Mouse (Mus musculus): ENCODE results near the gene Glb1l. TPM values are rescaled to one million over a fixed set of nuclear protein-coding genes. Genes with fewer than 3 reads are reported as not detected.

Gene Glb1l
- total and polyA plus RNA-seq, 3 experiments, result 2.4 to 10.8 (median 3.6) TPM

- Histone ChIP-seq H3K27ac (ENCODE audit: insufficient read depth, low read depth) (no peak overlapping the region), H3K36me3 (replicated peaks in 1 of 2; ENCODE audit: control insufficient read depth in 1 of 2, insufficient read depth in 1 of 2, low read length in 1 of 2) (peaks cover 33 to 59% of the 10 kb centered on the region in 2 experiments), H3K4me3 (replicated peaks in 1 of 3; ENCODE audit: low read depth in 2 of 3, low read length in 2 of 3, poor library complexity in 1 of 3) (no peak overlapping the region), H3K4me1 (ENCODE audit: control insufficient read depth in 1 of 2, insufficient read depth in 2 of 2) (peaks cover 7 to 27% of the 10 kb centered on the region in 2 experiments), H3K27me3 (replicated peaks) (no peaks in the 10 kb centered on the region), H3K9ac (ENCODE audit: insufficient read depth, low read depth) (no peak overlapping the region), H3K79me2 (replicated peaks; ENCODE audit: control insufficient read depth, extremely low read depth, insufficient read depth, poor library complexity, severe bottlenecking) (no peaks in the 10 kb centered on the region; the same call in 1 of the 2 replicates), H3K4me2 (ENCODE audit: insufficient read depth, low read depth, poor library complexity, severe bottlenecking) (no peak overlapping the region), H3K9me3 (replicated peaks; ENCODE audit: low read length) (no peaks in the 10 kb centered on the region)
- in situ Hi-C loops (cut with MboI; ENCODE audit: low pct_ligation_motif_present, low pct_unique_long_range_greater_than_20kb, low sequenced_read_pairs), result no loop called here
- DNase-seq (ENCODE audit: extremely low read depth), result no peak
- TF ChIP-seq MXI1 (IDR thresholded peaks at IDR 0.05; ENCODE audit: low read depth, low read length), result no peak
- no peak for TF ChIP-seq MAZ (IDR thresholded peaks at IDR 0.05; ENCODE audit: low read depth, low read length)
- TF ChIP-seq JUN (IDR thresholded peaks at IDR 0.05; ENCODE audit: insufficient read depth, low read depth, low read length), result no peak
- TF ChIP-seq UBTF (IDR thresholded peaks at IDR 0.05; ENCODE audit: low read depth, low read length), result no peak
- TF ChIP-seq ELF1 (IDR thresholded peaks at IDR 0.05; ENCODE audit: low read depth, low read length), result no peak
- TF ChIP-seq ZKSCAN1 (IDR thresholded peaks at IDR 0.05; ENCODE audit: borderline replicate concordance, low read depth, low read length), result no peak
- no peak for TF ChIP-seq ZMIZ1 (IDR thresholded peaks at IDR 0.05; ENCODE audit: low read depth, low read length)
- no peak for TF ChIP-seq CTCF (conservative IDR thresholded peaks at IDR 0.05 in 1 of 2, IDR thresholded peaks at IDR 0.05 in 1 of 2; ENCODE audit: low read depth in 2 of 2, low read length in 2 of 2)
- TF ChIP-seq ETS1 (conservative IDR thresholded peaks at IDR 0.05; ENCODE audit: low read depth, low read length), result no peak
- TF ChIP-seq TBP (conservative IDR thresholded peaks at IDR 0.05; ENCODE audit: low read depth, low read length), result no peak
- no peak for TF ChIP-seq RCOR1 (conservative IDR thresholded peaks at IDR 0.05; ENCODE audit: low read depth, low read length)
- no peak for TF ChIP-seq POLR2A (IDR thresholded peaks at IDR 0.05; ENCODE audit: low read depth, low read length)
- no peak for TF ChIP-seq USF2 (conservative IDR thresholded peaks at IDR 0.05; ENCODE audit: low read depth, low read length)
- no peak for TF ChIP-seq JUND (conservative IDR thresholded peaks at IDR 0.05; ENCODE audit: low read depth, low read length)
- no peak for TF ChIP-seq EP300 (IDR thresholded peaks at IDR 0.05; ENCODE audit: low read length)
- TF ChIP-seq BHLHE40 (IDR thresholded peaks at IDR 0.05; ENCODE audit: low read depth, low read length), result no peak
- no peak for TF ChIP-seq MEF2A (IDR thresholded peaks at IDR 0.05; ENCODE audit: borderline replicate concordance, low read depth, low read length)
- no peak for TF ChIP-seq SIN3A (IDR thresholded peaks at IDR 0.05; ENCODE audit: low read length)
- no peak for TF ChIP-seq NRF1 (IDR thresholded peaks at IDR 0.05; ENCODE audit: low read depth, low read length)
- no peak for TF ChIP-seq CHD2 (IDR thresholded peaks at IDR 0.05; ENCODE audit: low read length)
- dilution Hi-C loops (cut with MboI; ENCODE audit: extremely low pct_ligation_motif_present, extremely low pct_unique_long_range_greater_than_20kb, low sequenced_read_pairs), result no loop called here
Measured at GRCm38 (mm10) chr1:75239591-75239990, 29.0 kb upstream of the Glb1l start.
